Mouse (Mus musculus): ENCODE measurements around the gene Bnipl.

Gene Bnipl

GRCm38 (mm10) chr3:95256931-95257330 is 5.9 kb upstream of the Bnipl start:
- peaks cover 61% of the 10 kb centered on the region for H3K4me1 ChIP-seq (replicated peaks; ENCODE audit: low read depth, low read length)
- no peak overlapping the region for H3K4me3 ChIP-seq (replicated peaks; ENCODE audit: low read length)
- no peaks in the 10 kb centered on the region for H3K9me3 ChIP-seq (ENCODE audit: low read length)
- peaks cover 99% of the 10 kb centered on the region for H3K36me3 ChIP-seq (ENCODE audit: insufficient read depth, low read length)
- no peak for TF ChIP-seq CTCF (conservative IDR thresholded peaks at IDR 0.05; ENCODE audit: low read length)
- TF ChIP-seq NANOG (IDR thresholded peaks at IDR 0.05; ENCODE audit: borderline replicate concordance, low read length), result no peak
- TF ChIP-seq POU5F1 (IDR thresholded peaks at IDR 0.05; ENCODE audit: borderline replicate concordance, low read length), result no peak
- H3K27me3 ChIP-seq (ENCODE audit: insufficient read depth, low read length), result no peaks in the 10 kb centered on the region

- peaks cover 71% of the 10 kb centered on the region for H3K36me3 ChIP-seq (ENCODE audit: insufficient read depth, low read length)
- no peaks in the 10 kb centered on the region for H3K27me3 ChIP-seq (ENCODE audit: insufficient read depth, low read length)
- peaks cover 67% of the 10 kb centered on the region for H3K4me1 ChIP-seq (replicated peaks; ENCODE audit: low read depth, low read length)
- H3K4me3 ChIP-seq (replicated peaks; ENCODE audit: low read length), result peak overlapping the region; percentile 62
- TF ChIP-seq CTCF (conservative IDR thresholded peaks at IDR 0.05; ENCODE audit: low read length) (no peak), POU5F1 (IDR thresholded peaks at IDR 0.05; ENCODE audit: borderline replicate concordance, low read length) (no peak), NANOG (IDR thresholded peaks at IDR 0.05; ENCODE audit: borderline replicate concordance, low read length) (no peak)
- H3K9me3 ChIP-seq (ENCODE audit: low read length), result no peaks in the 10 kb centered on the region
These were observed 632 bp downstream of the Bnipl start for GRCm38 (mm10) chr3:95250361-95250760.

- H3K4me1 ChIP-seq (replicated peaks; ENCODE audit: low read depth, low read length), result peaks cover 57% of the 10 kb centered on the region
- H3K4me3 ChIP-seq (replicated peaks; ENCODE audit: low read length), result no peak overlapping the region
- peaks cover 70% of the 10 kb centered on the region for H3K36me3 ChIP-seq (ENCODE audit: insufficient read depth, low read length)
- H3K9me3 ChIP-seq (ENCODE audit: low read length), result no peaks in the 10 kb centered on the region
- no peak for TF ChIP-seq POU5F1 (IDR thresholded peaks at IDR 0.05; ENCODE audit: borderline replicate concordance, low read length)
- TF ChIP-seq NANOG (IDR thresholded peaks at IDR 0.05; ENCODE audit: borderline replicate concordance, low read length), result no peak
- no peak for TF ChIP-seq CTCF (conservative IDR thresholded peaks at IDR 0.05; ENCODE audit: low read length)
- H3K27me3 ChIP-seq (ENCODE audit: insufficient read depth, low read length), result no peaks in the 10 kb centered on the region
These were observed 3.2 kb downstream of the Bnipl start for GRCm38 (mm10) chr3:95247660-95248336.

- H3K27me3 ChIP-seq (ENCODE audit: insufficient read depth, low read length), result no peaks in the 10 kb centered on the region
- H3K9me3 ChIP-seq (ENCODE audit: low read length), result no peaks in the 10 kb centered on the region
- H3K4me1 ChIP-seq (replicated peaks; ENCODE audit: low read depth, low read length), result peaks cover 50% of the 10 kb centered on the region
- no peak for TF ChIP-seq NANOG (IDR thresholded peaks at IDR 0.05; ENCODE audit: borderline replicate concordance, low read length)
- TF ChIP-seq POU5F1 (IDR thresholded peaks at IDR 0.05; ENCODE audit: borderline replicate concordance, low read length), result no peak
- no peak for TF ChIP-seq CTCF (conservative IDR thresholded peaks at IDR 0.05; ENCODE audit: low read length)
- H3K36me3 ChIP-seq (ENCODE audit: insufficient read depth, low read length), result peaks cover 63% of the 10 kb centered on the region
- no peak overlapping the region for H3K4me3 ChIP-seq (replicated peaks; ENCODE audit: low read length)
These were observed 4.3 kb downstream of the Bnipl start for GRCm38 (mm10) chr3:95246465-95247231.

GRCm38 (mm10) chr3:95243086-95243485 is 7.9 kb downstream of the Bnipl start:
- Histone ChIP-seq H3K4me3 (replicated peaks; ENCODE audit: low read length) (no peak overlapping the region), H3K36me3 (ENCODE audit: insufficient read depth, low read length) (peaks cover 53% of the 10 kb centered on the region), H3K27me3 (ENCODE audit: insufficient read depth, low read length) (peaks cover 3% of the 10 kb centered on the region; the same call in 1 of the 2 replicates), H3K9me3 (ENCODE audit: low read length) (no peaks in the 10 kb centered on the region), H3K4me1 (replicated peaks; ENCODE audit: low read depth, low read length) (peaks cover 48% of the 10 kb centered on the region)
- TF ChIP-seq NANOG (IDR thresholded peaks at IDR 0.05; ENCODE audit: borderline replicate concordance, low read length) (no peak), POU5F1 (IDR thresholded peaks at IDR 0.05; ENCODE audit: borderline replicate concordance, low read length) (no peak), CTCF (conservative IDR thresholded peaks at IDR 0.05; ENCODE audit: low read length) (no peak)

GRCm38 (mm10) chr3:95241498-95241897 is 9.5 kb downstream of the Bnipl start, which contains the start of gene Gm128:
Gene Gm128, minus strand, starts transcription at chr3:95241598.
- TF ChIP-seq NANOG (IDR thresholded peaks at IDR 0.05; ENCODE audit: borderline replicate concordance, low read length) (no peak), CTCF (conservative IDR thresholded peaks at IDR 0.05; ENCODE audit: low read length) (no peak), POU5F1 (IDR thresholded peaks at IDR 0.05; ENCODE audit: borderline replicate concordance, low read length) (no peak)
- peaks cover 3% of the 10 kb centered on the region; the same call in 1 of the 2 replicates for H3K27me3 ChIP-seq (ENCODE audit: insufficient read depth, low read length)
- H3K4me1 ChIP-seq (replicated peaks; ENCODE audit: low read depth, low read length), result peaks cover 56% of the 10 kb centered on the region
- H3K4me3 ChIP-seq (replicated peaks; ENCODE audit: low read length), result peak within 1 kb of the TSS; percentile 70
- peaks cover 60% of the 10 kb centered on the region for H3K36me3 ChIP-seq (ENCODE audit: insufficient read depth, low read length)
- no peaks in the 10 kb centered on the region for H3K9me3 ChIP-seq (ENCODE audit: low read length)

- peaks cover 3% of the 10 kb centered on the region; the same call in 1 of the 2 replicates for H3K27me3 ChIP-seq (ENCODE audit: insufficient read depth, low read length)
- TF ChIP-seq NANOG (IDR thresholded peaks at IDR 0.05; ENCODE audit: borderline replicate concordance, low read length) (no peak), POU5F1 (IDR thresholded peaks at IDR 0.05; ENCODE audit: borderline replicate concordance, low read length) (no peak), CTCF (conservative IDR thresholded peaks at IDR 0.05; ENCODE audit: low read length) (no peak)
- peaks cover 61% of the 10 kb centered on the region for H3K4me1 ChIP-seq (replicated peaks; ENCODE audit: low read depth, low read length)
- peak overlapping the region; percentile 70 for H3K4me3 ChIP-seq (replicated peaks; ENCODE audit: low read length)
- no peaks in the 10 kb centered on the region for H3K9me3 ChIP-seq (ENCODE audit: low read length)
- H3K36me3 ChIP-seq (ENCODE audit: insufficient read depth, low read length), result peaks cover 60% of the 10 kb centered on the region
These were observed 10.1 kb downstream of the Bnipl start for GRCm38 (mm10) chr3:95240900-95241299.

GRCm38 (mm10) chr3:95239971-95240370 is 11.0 kb downstream of the Bnipl start:
- no peak for TF ChIP-seq NANOG (IDR thresholded peaks at IDR 0.05; ENCODE audit: borderline replicate concordance, low read length)
- no peak for TF ChIP-seq POU5F1 (IDR thresholded peaks at IDR 0.05; ENCODE audit: borderline replicate concordance, low read length)
- no peak for TF ChIP-seq CTCF (conservative IDR thresholded peaks at IDR 0.05; ENCODE audit: low read length)
- Histone ChIP-seq H3K36me3 (ENCODE audit: insufficient read depth, low read length) (peaks cover 62% of the 10 kb centered on the region), H3K27me3 (ENCODE audit: insufficient read depth, low read length) (peaks cover 3% of the 10 kb centered on the region; the same call in 1 of the 2 replicates)

More at GRCm38 (mm10) chr3:95239971-95240370, 11.0 kb downstream of the Bnipl start:
- Histone ChIP-seq H3K4me1 (replicated peaks; ENCODE audit: low read depth, low read length) (peaks cover 71% of the 10 kb centered on the region), H3K4me3 (replicated peaks; ENCODE audit: low read length) (peak overlapping the region; percentile 70), H3K9me3 (ENCODE audit: low read length) (no peaks in the 10 kb centered on the region)
